Mouse (Mus musculus): ENCODE results near the gene Tnnc2.
A peak's percentile ranks its signal among the peaks of the same experiment; 100 is the strongest.

The Tnnc2 gene

GRCm38 (mm10) chr2:164737377-164738090, 42.2 kb downstream of the Tnnc2 start:
- no peak for DNase-seq (ENCODE audit: low read depth)

- DNase-seq (ENCODE audit: low read depth) = peak; percentile 77
Observed at GRCm38 (mm10) chr2:164735446-164735845, 44.3 kb downstream of the Tnnc2 start.

- no peak for DNase-seq (ENCODE audit: low read depth)
Observed at GRCm38 (mm10) chr2:164734839-164735238, 44.9 kb downstream of the Tnnc2 start.

GRCm38 (mm10) chr2:164733259-164733658, 46.5 kb downstream of the Tnnc2 start:
- no peak for DNase-seq (ENCODE audit: low read depth)

GRCm38 (mm10) chr2:164731719-164732118, 48.0 kb downstream of the Tnnc2 start:
- no peak for DNase-seq (ENCODE audit: low read depth)

Measured in NIH3T3 (cell line).